27 mouse cellular contexts compared by ENCODE assay signal in genomic region chr11:106753314-106753713, GRCm38 (mm10). TPM values are rescaled to one million over a fixed set of nuclear protein-coding genes. Genes with fewer than 3 reads are reported as not detected.
"Had no signal": no experiment of that assay in that cellular context is flagged by ENCODE, and none has a peak within 500 bp of the region (broad histone marks: within the 10 kb centered on the region; RNA-seq: fewer than 3 reads in every experiment).

No protein-coding gene starts in this region.

- H3K36me3 ChIP-seq: embryonic facial prominence, embryonic 10.5 days; embryonic facial prominence, embryonic 12.5 days; embryonic facial prominence, embryonic 13.5 days; embryonic facial prominence, embryonic 15.5 days; forebrain, embryonic 10.5 days; forebrain, embryonic 12.5 days; forebrain, embryonic 15.5 days had no signal

- ATAC-seq: forebrain, embryonic 13.5 days; forebrain, embryonic 14.5 days; forebrain, embryonic 15.5 days; forebrain, embryonic 16.5 days; forebrain, postnatal 0 days had no signal

- H3K9me3 ChIP-seq: embryonic facial prominence, embryonic 10.5 days; embryonic facial prominence, embryonic 12.5 days; embryonic facial prominence, embryonic 13.5 days; embryonic facial prominence, embryonic 15.5 days; forebrain, embryonic 10.5 days; forebrain, embryonic 12.5 days; forebrain, embryonic 13.5 days; forebrain, embryonic 15.5 days had no signal

- H3K4me2 ChIP-seq: embryonic facial prominence, embryonic 12.5 days; embryonic facial prominence, embryonic 13.5 days; embryonic facial prominence, embryonic 15.5 days; forebrain, embryonic 12.5 days; forebrain, embryonic 13.5 days; forebrain, embryonic 15.5 days had no signal

- H3K4me3 ChIP-seq: embryonic facial prominence, embryonic 10.5 days; embryonic facial prominence, embryonic 12.5 days; embryonic facial prominence, embryonic 13.5 days; embryonic facial prominence, embryonic 15.5 days; erythroblast, embryonic 14.5 days; forebrain, embryonic 10.5 days; forebrain, embryonic 12.5 days; forebrain, embryonic 13.5 days; forebrain, embryonic 15.5 days; gastrocnemius, adult 2 months; heart, adult 2 months had no signal

- H3K27me3 ChIP-seq: embryonic facial prominence, embryonic 12.5 days; embryonic facial prominence, embryonic 13.5 days; embryonic facial prominence, embryonic 15.5 days; forebrain, embryonic 12.5 days; forebrain, embryonic 13.5 days; forebrain, embryonic 15.5 days had no signal

- H3K9ac ChIP-seq: embryonic facial prominence, embryonic 12.5 days; embryonic facial prominence, embryonic 13.5 days; embryonic facial prominence, embryonic 15.5 days; forebrain, embryonic 12.5 days; forebrain, embryonic 13.5 days; forebrain, embryonic 15.5 days; forebrain, postnatal 0 days had no signal

- DNase-seq: cerebellum, adult 8-10 months; cerebellum, adult 9-10 months; cerebellum, adult 9-11 months; cerebellum, postnatal 10 days; cerebellum, postnatal 14 days; cerebellum, postnatal 25 days; cerebellum, postnatal 36 days; embryo, embryonic 11 days; forebrain, postnatal 0 days; gastrocnemius, adult 2 months; gastrocnemius, postnatal 10 days; gastrocnemius, postnatal 14 days; gastrocnemius, postnatal 25 days; gastrocnemius, postnatal 36 days; heart, adult 18-20 months; heart, adult 2 months had no signal

- H3K4me1 ChIP-seq: embryonic facial prominence, embryonic 10.5 days; embryonic facial prominence, embryonic 12.5 days; embryonic facial prominence, embryonic 13.5 days; embryonic facial prominence, embryonic 15.5 days; forebrain, embryonic 10.5 days; forebrain, embryonic 12.5 days; forebrain, embryonic 13.5 days; forebrain, embryonic 15.5 days had no signal

- H3K27ac ChIP-seq: embryonic facial prominence, embryonic 10.5 days; embryonic facial prominence, embryonic 12.5 days; embryonic facial prominence, embryonic 13.5 days; embryonic facial prominence, embryonic 15.5 days; forebrain, embryonic 10.5 days; forebrain, embryonic 12.5 days; forebrain, embryonic 13.5 days; forebrain, embryonic 15.5 days; gastrocnemius, adult 2 months; heart, adult 2 months had no signal

RNA-seq across cellular contexts. Expression of gene Milr1, which starts 2.3 kb away (rescaled TPM):
- total RNA-seq: forebrain, postnatal 0 days; gastrocnemius, adult 2 months; gastrocnemius, postnatal 25 days had no signal
- polyA plus RNA-seq: erythroblast, embryonic 14.5 days had no signal

RNA-seq across cellular contexts. Expression of gene Pecam1, which starts 2.9 kb away (rescaled TPM):
- polyA plus RNA-seq: erythroblast, embryonic 14.5 days had no signal
